Mouse (Mus musculus) spleen, adult 2 months (tissue): ENCODE data around the gene Castor2.

Source experiments
- CTCF ChIP-seq: fragments of 200-500 bp; IDR thresholded peaks from 2 replicates; pipeline ENCODE4 v1.5.1; 2011; ENCODE audit warnings: mild to moderate bottlenecking, inconsistent platforms; ENCODE audit not compliant: insufficient read depth, insufficient read length, insufficient replicate concordance; ENCODE audit errors: extremely low read depth
- POLR2A ChIP-seq: fragments of 200-500 bp; IDR thresholded peaks from 2 replicates; pipeline ENCODE4 v1.6.1; 2011; ENCODE audit warnings: low read depth, low read length, inconsistent platforms

DNA sequence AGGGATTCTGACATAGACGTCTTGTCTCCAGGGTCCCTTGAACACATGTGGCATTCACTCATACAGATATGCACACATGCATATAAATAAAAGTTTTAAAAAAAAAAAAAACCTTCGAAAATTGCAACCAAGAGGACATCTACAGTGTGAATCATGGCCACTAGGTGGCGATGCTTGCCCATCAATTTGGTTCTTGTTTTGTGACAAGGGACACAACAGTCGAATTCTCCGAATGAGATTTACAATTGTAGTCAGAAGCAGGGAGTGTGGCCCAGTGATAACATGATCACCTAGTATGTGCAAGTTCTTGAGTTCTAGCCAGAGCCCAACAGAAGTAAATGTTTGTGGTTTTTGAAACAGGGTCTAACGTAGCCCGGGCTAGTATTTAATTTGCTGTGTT, 80.4 kb downstream of the Castor2 start:
- TF ChIP-seq CTCF (peak; percentile 59; the same call in 1 of the 2 replicates), POLR2A (no peak)
